Mouse (Mus musculus): ENCODE measurements around the gene Trim37.

Trim37 gene

GRCm38 (mm10) chr11:87126824-87127816, at the start of gene Trim37:
Gene Trim37, plus strand, starts transcription at chr11:87127077.
- peak; percentile 88 to 92 for DNase-seq

- no peak for DNase-seq
Measured at GRCm38 (mm10) chr11:87083712-87084111, 43.2 kb upstream of the Trim37 start.

- DNase-seq = no peak
Measured at GRCm38 (mm10) chr11:87085461-87085860, 41.4 kb upstream of the Trim37 start.

GRCm38 (mm10) chr11:87086290-87086984, 40.4 kb upstream of the Trim37 start, which contains the start of gene Smg8:
Gene Smg8, minus strand, starts transcription at chr11:87086774.
- peak; percentile 79 to 86 for DNase-seq

- no peak for DNase-seq
Measured at GRCm38 (mm10) chr11:87087142-87087541, 39.7 kb upstream of the Trim37 start.

- no peak for DNase-seq
Measured at GRCm38 (mm10) chr11:87108409-87108754, 18.5 kb upstream of the Trim37 start, which contains the start of gene Prr11. Gene Prr11, minus strand, starts transcription at chr11:87108708.

- DNase-seq = peak; percentile 95 to 96
Measured at GRCm38 (mm10) chr11:87108755-87109518, 17.9 kb upstream of the Trim37 start, which contains the start of gene Ska2. Gene Ska2, plus strand, starts transcription at chr11:87109234.

GRCm38 (mm10) chr11:87109519-87110171, 17.2 kb upstream of the Trim37 start:
- peak; percentile 45 to 51 for DNase-seq

- DNase-seq = no peak
Measured at GRCm38 (mm10) chr11:87110172-87110909, 16.5 kb upstream of the Trim37 start.

GRCm38 (mm10) chr11:87121864-87122263, 5.0 kb upstream of the Trim37 start:
- no peak for DNase-seq

- no peak for DNase-seq
Measured at GRCm38 (mm10) chr11:87125562-87125961, 1.3 kb upstream of the Trim37 start.

- DNase-seq = peak in 1 of 2 experiments; percentile 7
Measured at GRCm38 (mm10) chr11:87126281-87126823, 525 bp upstream of the Trim37 start.

GRCm38 (mm10) chr11:87136233-87136632, 9.4 kb downstream of the Trim37 start:
- no peak for DNase-seq

GRCm38 (mm10) chr11:87158012-87158411, 31.1 kb downstream of the Trim37 start:
- DNase-seq = no peak

GRCm38 (mm10) chr11:87162687-87163086, 35.8 kb downstream of the Trim37 start:
- no peak for DNase-seq

- no peak for DNase-seq
Measured at GRCm38 (mm10) chr11:87163751-87164150, 36.9 kb downstream of the Trim37 start.

- no peak for DNase-seq
Measured at GRCm38 (mm10) chr11:87173625-87174024, 46.7 kb downstream of the Trim37 start.

- no peak for DNase-seq
Measured at GRCm38 (mm10) chr11:87175031-87175430, 48.2 kb downstream of the Trim37 start.

GRCm38 (mm10) chr11:87212313-87212712, 85.4 kb downstream of the Trim37 start:
- DNase-seq = no peak

GRCm38 (mm10) chr11:87222686-87223085, 95.8 kb downstream of the Trim37 start:
- peak in 1 of 2 experiments; percentile 49 for DNase-seq

GRCm38 (mm10) chr11:87227056-87227455, 100.2 kb downstream of the Trim37 start:
- DNase-seq = no peak
